In genomic region chr10:95262388-95262787, GRCm38 (mm10) we compare ENCODE assay signal across 11 mouse cellular contexts.
A peak's percentile ranks its signal among the peaks of the same experiment; 100 is the strongest.
DNase-seq lines count a peak whose midpoint lies in the region; ATAC-seq lines count a peak whose summit lies in the region.
"Had no signal": no experiment of that assay in that cellular context is flagged by ENCODE, and none has a peak within 500 bp of the region (broad histone marks: within the 10 kb centered on the region; RNA-seq: fewer than 3 reads in every experiment).

No protein-coding gene starts in this region.

- DNase-seq in intestine, embryonic 14.5 days (ENCODE audit: low spot score): peak; percentile 56
- peak; percentile 83 for DNase-seq in CD4-positive helper T cell, adult 2 months (ENCODE audit: low read depth, low spot score)
- no peak for DNase-seq in liver, embryonic 11.5 days (ENCODE audit: low spot score)
- DNase-seq in cerebellum, postnatal 14 days: no peak
- no peak for DNase-seq in gastrocnemius, postnatal 14 days
- DNase-seq in kidney, adult 9 months: no peak
- DNase-seq: cerebellum, adult 11-12 months; liver, embryonic 13.5 days had no signal

- no peak overlapping the region for H3K9ac ChIP-seq in intestine, embryonic 14.5 days (ENCODE audit: low read length)
- H3K9ac ChIP-seq in intestine, embryonic 15.5 days: no peak overlapping the region
- H3K9ac ChIP-seq in liver, embryonic 11.5 days (ENCODE audit: low read depth, low read length): no peak overlapping the region
- H3K9ac ChIP-seq: heart, embryonic 15.5 days; liver, embryonic 13.5 days had no signal

- 23% methylated on average over 11 of the region's 11 CpGs for WGBS in intestine, embryonic 14.5 days
- 36% methylated on average over 11 of the region's 11 CpGs for WGBS in intestine, embryonic 15.5 days
- 17% methylated on average over 11 of the region's 11 CpGs for WGBS in liver, embryonic 11.5 days

- H3K4me2 ChIP-seq in intestine, embryonic 14.5 days (ENCODE audit: low read length): no peak overlapping the region
- no peak overlapping the region; the same call in 1 of the 2 replicates for H3K4me2 ChIP-seq in intestine, embryonic 15.5 days (replicated peaks)
- H3K4me2 ChIP-seq in liver, embryonic 11.5 days: peak overlapping the region; percentile 16; the same call in 1 of the 2 replicates
- H3K4me2 ChIP-seq: heart, embryonic 15.5 days; liver, embryonic 13.5 days had no signal

- H3K27me3 ChIP-seq in intestine, embryonic 14.5 days (replicated peaks; ENCODE audit: control insufficient read depth, insufficient read depth, low read length): no peaks in the 10 kb centered on the region; the same call in 1 of the 2 replicates
- H3K27me3 ChIP-seq in intestine, embryonic 15.5 days (replicated peaks): no peaks in the 10 kb centered on the region
- H3K27me3 ChIP-seq in liver, embryonic 11.5 days (replicated peaks; ENCODE audit: control insufficient read depth, insufficient read depth, low read length): peaks cover 3% of the 10 kb centered on the region; the same call in 1 of the 2 replicates
- H3K27me3 ChIP-seq: heart, embryonic 15.5 days had no signal

- H3K9me3 ChIP-seq in intestine, embryonic 14.5 days (ENCODE audit: control insufficient read depth, low read length): no peaks in the 10 kb centered on the region
- no peaks in the 10 kb centered on the region for H3K9me3 ChIP-seq in intestine, embryonic 15.5 days
- H3K9me3 ChIP-seq in liver, embryonic 11.5 days (ENCODE audit: control insufficient read depth, low read length): no peaks in the 10 kb centered on the region
- H3K9me3 ChIP-seq: heart, embryonic 15.5 days; liver, embryonic 13.5 days had no signal

- peaks cover 13% of the 10 kb centered on the region for H3K4me1 ChIP-seq in intestine, embryonic 14.5 days (replicated peaks; ENCODE audit: control insufficient read depth, insufficient read depth, low read length)
- H3K4me1 ChIP-seq in intestine, embryonic 15.5 days (replicated peaks): peaks cover 20% of the 10 kb centered on the region; the same call in 1 of the 2 replicates
- H3K4me1 ChIP-seq in brown adipose tissue, adult 24 weeks (ENCODE audit: control insufficient read depth, insufficient read depth, insufficient read length, low read length): peaks cover 28% of the 10 kb centered on the region
- peaks cover 8% of the 10 kb centered on the region; the same call in 1 of the 2 replicates for H3K4me1 ChIP-seq in liver, embryonic 11.5 days (replicated peaks; ENCODE audit: control insufficient read depth, insufficient read depth, low read length)

- H3K36me3 ChIP-seq in intestine, embryonic 14.5 days (ENCODE audit: control insufficient read depth, insufficient read depth, low read length): no peaks in the 10 kb centered on the region
- H3K36me3 ChIP-seq in intestine, embryonic 15.5 days: no peaks in the 10 kb centered on the region
- H3K36me3 ChIP-seq in liver, embryonic 11.5 days (ENCODE audit: control insufficient read depth, insufficient read depth, low read length): no peaks in the 10 kb centered on the region
- H3K36me3 ChIP-seq: heart, embryonic 15.5 days; liver, embryonic 13.5 days had no signal

- ATAC-seq in intestine, embryonic 14.5 days (replicated peaks; ENCODE audit: low FRiP score, low TSS enrichment, low read depth): no peak
- ATAC-seq in intestine, embryonic 15.5 days: no peak; the same call in 1 of the 2 replicates
- ATAC-seq in liver, embryonic 11.5 days (replicated peaks; ENCODE audit: low FRiP score): no peak

- intact Hi-C loops in gastrocnemius, postnatal 14 days (cut with DNase I; ENCODE audit: low total_unique reads): no loop called here

- no peak overlapping the region for H3K4me3 ChIP-seq in intestine, embryonic 14.5 days (ENCODE audit: low read depth, low read length)
- H3K4me3 ChIP-seq in intestine, embryonic 15.5 days (replicated peaks): no peak overlapping the region
- H3K4me3 ChIP-seq in brown adipose tissue, adult 24 weeks (ENCODE audit: insufficient read depth, low read depth, low read length): no peak overlapping the region
- no peak overlapping the region for H3K4me3 ChIP-seq in liver, embryonic 11.5 days (ENCODE audit: low read depth, low read length)
- H3K4me3 ChIP-seq: heart, embryonic 15.5 days; liver, embryonic 13.5 days had no signal

- no peak overlapping the region for H3K27ac ChIP-seq in intestine, embryonic 14.5 days (ENCODE audit: low read depth)
- H3K27ac ChIP-seq in intestine, embryonic 15.5 days: no peak overlapping the region
- H3K27ac ChIP-seq in brown adipose tissue, adult 24 weeks (replicated peaks; ENCODE audit: low read depth, low read length): 0 out of 2 replicates have a peak overlapping the region, but pooled peaks have one; percentile 2
- no peak overlapping the region for H3K27ac ChIP-seq in liver, embryonic 11.5 days (ENCODE audit: low read depth, low read length)
- H3K27ac ChIP-seq: heart, embryonic 15.5 days; liver, embryonic 13.5 days had no signal

Comparison
In these comparisons a context has a peak if more than half of its experiments do, and no peak if none do; other contexts are left out.
1. DNase-seq: peak in intestine, embryonic 14.5 days (single experiment) and CD4-positive helper T cell, adult 2 months (single experiment); none in liver, embryonic 11.5 days (single experiment), cerebellum, postnatal 14 days (0 of 2), gastrocnemius, postnatal 14 days (single experiment) and kidney, adult 9 months (single experiment).